Mouse (Mus musculus) ES-E14 (cell line): ENCODE data around the gene Eno2. TPM values are rescaled to one million over a fixed set of nuclear protein-coding genes. Genes with fewer than 3 reads are reported as not detected.

Source experiments
- DNase-seq: peaks from one replicate; pipeline ENCODE4 v3.0.0-alpha.2; 2013; ENCODE audit warnings: low read depth, low spot score
- H3K27ac ChIP-seq: 2 replicates; pipeline ENCODE4 v1.5.1; 2012; ENCODE audit warnings: low read depth, mild to moderate bottlenecking, low read length, moderate library complexity, mixed read lengths; ENCODE audit not compliant: poor library complexity, insufficient read depth, severe bottlenecking
- H3K36me3 ChIP-seq: 2 replicates; pipeline ENCODE4 v1.6.1; 2012; ENCODE audit warnings: mild to moderate bottlenecking, low read length, moderate library complexity, mixed read lengths; ENCODE audit not compliant: control insufficient read depth, poor library complexity, insufficient read depth, severe bottlenecking
- H3K4me1 ChIP-seq, 2 experiments: fragments of 150-350 bp in 1 of 2; sonication (generic) in 1 of 2; 2 replicates each; pipeline ENCODE4 v1.6.1; 2012; ENCODE audit warnings: low read length in 2 of 2, mild to moderate bottlenecking in 1 of 2, mixed read lengths in 1 of 2; ENCODE audit not compliant: control insufficient read depth in 2 of 2, insufficient read depth in 2 of 2, poor library complexity in 1 of 2
- H3K4me3 ChIP-seq, 2 experiments: fragments of 150-350 bp in 1 of 2; sonication (generic) in 1 of 2; 2 replicates each; pipeline ENCODE4 v1.5.1; 2012; ENCODE audit warnings: low read length in 2 of 2, low read depth in 1 of 2, mild to moderate bottlenecking in 1 of 2, mixed read lengths in 1 of 2; ENCODE audit not compliant: insufficient read depth in 1 of 2, poor library complexity in 1 of 2, severe bottlenecking in 1 of 2
- H3K9ac ChIP-seq: 2 replicates; pipeline ENCODE4 v1.6.1; 2012; ENCODE audit warnings: low read depth, mild to moderate bottlenecking, low read length, mixed read lengths; ENCODE audit not compliant: poor library complexity, insufficient read depth, severe bottlenecking
- H3K9me3 ChIP-seq: fragments of 150-350 bp; sonication (generic); 2 replicates; pipeline ENCODE4 v1.6.1; 2012; ENCODE audit warnings: low read depth, mild to moderate bottlenecking, low read length; ENCODE audit not compliant: control insufficient read depth, insufficient read depth
- CHD2 ChIP-seq: IDR thresholded peaks from 2 replicates; pipeline ENCODE4 v1.6.1; 2014; ENCODE audit warnings: mild to moderate bottlenecking, low read depth, low read length, inconsistent platforms
- HCFC1 ChIP-seq: IDR thresholded peaks from 2 replicates; pipeline ENCODE4 v1.6.1; 2012; ENCODE audit warnings: low read length, inconsistent platforms, borderline replicate concordance; ENCODE audit not compliant: insufficient read depth
- MAFK ChIP-seq: IDR thresholded peaks from 2 replicates; pipeline ENCODE4 v1.6.1; 2014; ENCODE audit warnings: mild to moderate bottlenecking, low read depth, low read length, inconsistent platforms; ENCODE audit not compliant: insufficient read depth
- ZC3H11A ChIP-seq: IDR thresholded peaks from 2 replicates; pipeline ENCODE4 v1.6.1; 2012; ENCODE audit warnings: low read depth, mild to moderate bottlenecking, inconsistent platforms, low read length, borderline replicate concordance
- ZNF384 ChIP-seq: IDR thresholded peaks from 2 replicates; pipeline ENCODE4 v1.6.1; 2012; ENCODE audit warnings: low read depth, low read length, inconsistent platforms
- in situ Hi-C, 2 experiments: fragments of 600-800 bp; cut with MboI; formaldehyde crosslinking; loops; one replicate each; pipeline ENCODE4 v1.15.1; 2025; ENCODE audit warnings: low sequenced_read_pairs in 2 of 2, inconsistent platforms in 1 of 2; ENCODE audit not compliant: unreplicated experiment in 2 of 2
- total RNA-seq: library from RNA; depleted of rRNA; stranded (reverse); fragments of 300-350 nt; gene quantifications from 2 replicates; pipeline ENCODE4 v1.2.3, GENCODE M21; 2012

The Eno2 gene
- total RNA-seq, 1 experiment = 10.1 TPM

DNA sequence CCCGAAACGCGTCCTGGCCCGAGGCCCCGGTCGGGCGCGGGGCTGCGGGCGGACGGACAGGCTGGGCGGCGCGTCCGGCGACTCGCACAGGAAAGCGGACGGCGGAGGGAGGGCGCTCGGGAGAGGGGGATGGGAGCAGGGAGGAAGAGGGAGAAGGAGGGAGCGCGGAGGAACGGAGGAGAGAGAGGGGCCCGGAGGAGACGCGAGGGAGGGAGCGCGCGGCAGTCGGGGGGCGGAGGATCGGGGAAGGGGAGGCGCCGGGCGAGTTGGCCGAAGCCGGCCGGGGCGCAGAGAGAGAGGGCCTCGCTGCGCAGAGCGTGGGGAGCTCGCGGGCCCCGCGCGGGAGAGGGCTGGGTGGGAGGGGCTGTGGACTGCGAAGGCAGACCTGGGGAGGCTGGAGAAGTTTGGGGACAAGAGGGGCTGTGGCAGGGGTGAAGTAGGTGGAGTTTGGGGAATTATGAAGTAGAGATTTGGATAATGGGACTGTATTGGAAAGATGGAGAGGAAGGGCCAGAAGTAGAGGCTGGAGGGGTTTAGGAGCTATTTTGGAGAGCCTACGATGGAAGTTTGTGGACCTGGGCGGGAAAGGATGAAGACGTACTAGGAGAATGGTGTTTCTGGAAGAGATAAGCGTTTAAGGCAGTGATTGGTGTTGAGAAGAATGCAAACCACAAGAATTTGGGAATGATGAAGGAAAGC is 12.7 kb downstream of the Eno2 start:
- Histone ChIP-seq H3K9me3 (no peaks in the 10 kb centered on the region), H3K36me3 (no peaks in the 10 kb centered on the region; the same call in 1 of the 2 replicates), H3K4me3 (peak overlapping the region; percentile 73 to 96), H3K9ac (peak overlapping the region; percentile 95), H3K4me1 (peaks cover 6 to 13% of the 10 kb centered on the region in 2 experiments; a peak in 3 of 4 replicates), H3K27ac (peak overlapping the region; percentile 81)
- DNase-seq = no peak
- in situ Hi-C loops = no loop called here
- TF ChIP-seq MAFK (no peak), HCFC1 (no peak), ZNF384 (no peak), CHD2 (no peak), ZC3H11A (no peak)

- Histone ChIP-seq H3K36me3 (no peaks in the 10 kb centered on the region), H3K9ac (peak within 1 kb of the TSS; percentile 95), H3K27ac (peak within 1 kb of the TSS; percentile 81), H3K9me3 (no peaks in the 10 kb centered on the region), H3K4me1 (peaks cover 6 to 13% of the 10 kb centered on the region in 2 experiments; a peak in 3 of 4 replicates), H3K4me3 (peak within 1 kb of the TSS; percentile 73 to 96)
- TF ChIP-seq HCFC1 = 0 out of 2 replicates have a peak, but pooled peaks have one; percentile 46
- no peak for TF ChIP-seq CHD2
- DNase-seq = no peak
- in situ Hi-C loops = no loop called here
These were observed 13.5 kb downstream of the Eno2 start, which contains the start of the genes Gm45234 and Atn1 for GRCm38 (mm10) chr6:124755831-124756595. Gm45234 (minus strand) TSS chr6:124756021. Atn1 (minus strand) TSS chr6:124756524.

DNA sequence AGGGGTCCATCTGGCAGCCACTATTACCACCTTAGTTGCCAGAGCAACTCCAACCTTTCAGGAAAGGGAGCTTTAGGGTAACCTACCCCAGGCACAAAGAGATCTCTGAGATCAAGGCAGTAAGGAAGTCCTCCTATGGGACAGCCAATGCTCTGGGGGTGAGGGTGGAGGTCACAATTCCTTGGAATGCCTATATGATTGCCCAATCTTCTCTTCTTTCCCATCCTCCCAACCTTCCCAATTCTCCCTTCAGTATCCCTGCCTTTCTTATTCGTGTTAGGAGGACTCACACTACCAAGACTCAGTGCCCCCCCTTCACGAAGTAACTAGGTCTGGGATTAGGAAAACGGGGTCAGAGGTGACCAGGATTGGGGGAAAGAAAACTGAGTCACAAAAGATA is 14.2 kb downstream of the Eno2 start:
- TF ChIP-seq ZC3H11A = no peak
- TF ChIP-seq CHD2 = no peak
- TF ChIP-seq ZNF384 = no peak
- TF ChIP-seq HCFC1 = no peak
- no peak for TF ChIP-seq MAFK
- in situ Hi-C loops = no loop called here
- DNase-seq = no peak
- Histone ChIP-seq H3K9me3 (no peaks in the 10 kb centered on the region), H3K36me3 (no peaks in the 10 kb centered on the region), H3K4me1 (peaks cover 6 to 13% of the 10 kb centered on the region in 2 experiments; a peak in 3 of 4 replicates), H3K4me3 (peak overlapping the region; percentile 71 to 96), H3K27ac (no peak overlapping the region; the same call in 1 of the 2 replicates), H3K9ac (peak overlapping the region; percentile 95)

- TF ChIP-seq ZC3H11A (no peak), CHD2 (no peak), HCFC1 (no peak), ZNF384 (no peak)
- peaks cover 6 to 16% of the 10 kb centered on the region in 2 experiments; a peak in 3 of 4 replicates for H3K4me1 ChIP-seq
- H3K9ac ChIP-seq = no peak overlapping the region
- H3K9me3 ChIP-seq = no peaks in the 10 kb centered on the region
- in situ Hi-C loops = no loop called here
- H3K4me3 ChIP-seq = no peak overlapping the region
- H3K36me3 ChIP-seq = no peaks in the 10 kb centered on the region
- no peak for DNase-seq
- no peak overlapping the region for H3K27ac ChIP-seq
These were observed 15.6 kb downstream of the Eno2 start for GRCm38 (mm10) chr6:124753861-124754260.
